Mouse (Mus musculus) embryonic fibroblast, embryonic 13.5 days (primary cell): Measurements from ENCODE around the gene Ttyh1.

Source experiments
- CTCF ChIP-seq: IDR thresholded peaks from 2 replicates; pipeline ENCODE4 v1.5.1; 2011; ENCODE audit warnings: mild to moderate bottlenecking, control low read depth, low read length, moderate library complexity, borderline replicate concordance; ENCODE audit not compliant: insufficient read depth
- POLR2A ChIP-seq: IDR thresholded peaks from 2 replicates; pipeline ENCODE4 v1.6.1; 2011; ENCODE audit warnings: low read depth, mild to moderate bottlenecking, control low read depth, low read length, moderate library complexity

DNA sequence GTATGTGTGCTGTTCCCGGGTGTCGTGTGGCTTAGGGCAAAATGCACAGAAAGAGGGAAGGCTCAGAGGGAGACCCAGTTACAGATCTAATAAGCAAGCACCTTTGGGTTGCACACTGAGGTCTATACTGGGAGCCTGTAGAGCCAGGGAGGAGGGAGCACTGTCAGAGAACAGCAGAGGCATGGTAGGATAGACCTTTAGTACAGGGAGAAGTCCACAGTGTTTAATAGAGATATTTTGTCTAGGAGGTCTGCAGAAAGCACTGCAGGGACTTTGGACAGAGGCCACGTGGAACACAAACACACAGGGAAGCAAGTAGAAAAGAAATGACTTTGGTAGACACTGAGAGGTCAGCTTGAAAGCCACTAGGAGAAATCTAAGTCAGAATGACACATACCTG is 46.1 kb downstream of the Ttyh1 start:
- no peak for TF ChIP-seq POLR2A
- no peak for TF ChIP-seq CTCF
